8 mouse cellular contexts compared by ENCODE assay signal in genomic region chr9:63603849-63604248, GRCm38 (mm10). TPM values are rescaled to one million over a fixed set of nuclear protein-coding genes. Genes with fewer than 3 reads are reported as not detected.
DNase-seq lines count a peak whose midpoint lies in the region; ATAC-seq and TF ChIP-seq lines count a peak whose summit lies in the region.
"Had no signal": no experiment of that assay in that cellular context is flagged by ENCODE, and none has a peak within 500 bp of the region (broad histone marks: within the 10 kb centered on the region; RNA-seq: fewer than 3 reads in every experiment).

No protein-coding gene starts in this region.

- no peak for TF ChIP-seq CTCF in testis, adult 2 months (IDR thresholded peaks at IDR 0.05; ENCODE audit: control insufficient read depth, insufficient read depth, insufficient replicate concordance, low read depth, low read length)

- DNase-seq in testis, postnatal 14 days (ENCODE audit: low spot score) = no peak
- peak; percentile 42 for DNase-seq in kidney, adult 9 months
- no peak for DNase-seq in embryo, embryonic 11 days
- no peak for DNase-seq in left cerebral cortex, postnatal 36 days (ENCODE audit: low spot score in 2 of 2)

- intact Hi-C loops in left cerebral cortex, postnatal 36 days (cut with DNase I) = loop anchor here (5.0 kb wide), 1 partner anchor 467 kb away; no protein-coding TSS in a partner anchor

- peak overlapping the region; percentile 96 for H3K4me3 ChIP-seq in testis, adult 2 months (ENCODE audit: control insufficient read depth, low read depth, low read length)
- H3K4me3 ChIP-seq in embryonic facial prominence, embryonic 12.5 days = no peak overlapping the region; the same call in 1 of the 2 replicates
- H3K4me3 ChIP-seq in midbrain, embryonic 13.5 days (replicated peaks) = peak overlapping the region; percentile 74; the same call in 1 of the 2 replicates

- 0 out of 2 replicates have a peak overlapping the region, but pooled peaks have one; percentile 78 for H3K9ac ChIP-seq in embryonic facial prominence, embryonic 12.5 days
- H3K9ac ChIP-seq in midbrain, embryonic 13.5 days (replicated peaks) = 0 out of 2 replicates have a peak overlapping the region, but pooled peaks have one; percentile 14

- peak overlapping the region; percentile 64; the same call in 1 of the 2 replicates for H3K4me2 ChIP-seq in embryonic facial prominence, embryonic 12.5 days (replicated peaks)
- H3K4me2 ChIP-seq in midbrain, embryonic 13.5 days (replicated peaks) = peak overlapping the region; percentile 72

- no peaks in the 10 kb centered on the region for H3K9me3 ChIP-seq in embryonic facial prominence, embryonic 12.5 days
- H3K9me3 ChIP-seq in midbrain, embryonic 13.5 days = no peaks in the 10 kb centered on the region

- no peak overlapping the region for H3K27ac ChIP-seq in testis, adult 2 months (ENCODE audit: control insufficient read depth, insufficient read depth, low read depth, low read length)
- no peak overlapping the region for H3K27ac ChIP-seq in embryonic facial prominence, embryonic 12.5 days
- H3K27ac ChIP-seq in midbrain, embryonic 13.5 days = no peak overlapping the region

- no peak for TF ChIP-seq POLR2A in testis, adult 2 months (IDR thresholded peaks at IDR 0.05; ENCODE audit: control insufficient read depth, low read depth, low read length)

- no peak for ATAC-seq in embryonic facial prominence, embryonic 12.5 days (ENCODE audit: insufficient number of reproducible peaks, insufficient read depth, low FRiP score, low TSS enrichment)
- ATAC-seq in midbrain, embryonic 13.5 days = no peak

- no peaks in the 10 kb centered on the region for H3K36me3 ChIP-seq in testis, adult 2 months (ENCODE audit: control insufficient read depth, insufficient read depth, low read length)
- H3K36me3 ChIP-seq in embryonic facial prominence, embryonic 12.5 days = no peaks in the 10 kb centered on the region
- H3K36me3 ChIP-seq in midbrain, embryonic 13.5 days = no peaks in the 10 kb centered on the region

- WGBS in embryonic facial prominence, embryonic 12.5 days = 65% methylated on average over 6 of the region's 6 CpGs
- WGBS in midbrain, embryonic 13.5 days = 66% methylated on average over 6 of the region's 6 CpGs

- H3K27me3 ChIP-seq in testis, adult 2 months (ENCODE audit: control insufficient read depth, insufficient read depth, low read length) = no peaks in the 10 kb centered on the region
- H3K27me3 ChIP-seq in embryonic facial prominence, embryonic 12.5 days = no peaks in the 10 kb centered on the region
- H3K27me3 ChIP-seq in midbrain, embryonic 13.5 days = no peaks in the 10 kb centered on the region

- peaks cover 10% of the 10 kb centered on the region for H3K4me1 ChIP-seq in testis, adult 2 months (ENCODE audit: control insufficient read depth, insufficient read depth, low read length)
- H3K4me1 ChIP-seq in embryonic facial prominence, embryonic 12.5 days = peaks cover 21% of the 10 kb centered on the region
- H3K4me1 ChIP-seq in midbrain, embryonic 13.5 days (replicated peaks) = peaks cover 20% of the 10 kb centered on the region

RNA-seq across cellular contexts. Expression of gene Aagab, which starts 1.4 kb away (rescaled TPM):
- 9.1 and 12.2 TPM in 2 replicates for polyA plus RNA-seq in testis, adult 2 months (2012; rRNA removed)
- polyA plus RNA-seq in embryonic facial prominence, embryonic 12.5 days (2016; fragmentation: Nextera tagmentation; extraction: Ambion mirVana) = 28.7 and 28.9 TPM in 2 replicates
- 60.0 and 65.9 TPM in 2 replicates for polyA plus RNA-seq in midbrain, embryonic 13.5 days (2015; fragmentation: Nextera tagmentation; extraction: Ambion mirVana)
- total RNA-seq in left cerebral cortex, postnatal 36 days (2021) = 10 to 100 TPM; 44.8 to 51.7 TPM

RNA-seq across cellular contexts. Expression of gene Iqch, which starts 1.6 kb away (rescaled TPM):
- polyA plus RNA-seq in testis, adult 2 months (2012; rRNA removed) = 64.0 and 65.4 TPM in 2 replicates
- polyA plus RNA-seq in embryonic facial prominence, embryonic 12.5 days (2016; fragmentation: Nextera tagmentation; extraction: Ambion mirVana) = 0.08 and 0.14 TPM in 2 replicates
- polyA plus RNA-seq in midbrain, embryonic 13.5 days (2015; fragmentation: Nextera tagmentation; extraction: Ambion mirVana) = 0.15 TPM in 1 of 2 replicates, not detected in the other
- total RNA-seq in left cerebral cortex, postnatal 36 days (2021) = under 1 TPM in 1 of 2 experiments, not detected in 1; 0.14 TPM
- total RNA-seq: heart, postnatal 36 days had no signal

Comparison
In these comparisons a context has a peak if more than half of its experiments do, and no peak if none do; other contexts are left out.
1. RNA of gene Iqch, which starts 1.6 kb away (polyA plus RNA-seq): 64.0 to 65.4 TPM in testis, adult 2 months; 0.15 TPM in midbrain, embryonic 13.5 days and 0.08 to 0.14 TPM in embryonic facial prominence, embryonic 12.5 days; every median in the first group is over 10 times any median in the second.